Mouse (Mus musculus): ENCODE measurements at regions not wholly inside any gene's neighbourhood (a gene's known extent, or its start where the extent isn't known, plus 50 kb on each side); places are given as distances from the start of the nearest gene placed in this dataset.

GRCm38 (mm10) chr7:69844631-69845324, 521.8 kb downstream of the Nr2f2 start:
- DNase-seq (ENCODE audit: low spot score in 2 of 2), result no peak

GRCm38 (mm10) chr7:69837379-69837778, 529.2 kb downstream of the Nr2f2 start:
- no peak for DNase-seq (ENCODE audit: low spot score in 2 of 2)

GRCm38 (mm10) chr7:69827251-69827650, 539.3 kb downstream of the Nr2f2 start:
- no peak for DNase-seq (ENCODE audit: low spot score in 2 of 2)

- DNase-seq (ENCODE audit: low spot score in 2 of 2), result no peak
Measured at GRCm38 (mm10) chr7:69820570-69820969, 546.0 kb downstream of the Nr2f2 start.

- DNase-seq (ENCODE audit: low spot score in 2 of 2), result no peak
Measured at GRCm38 (mm10) chr7:69812301-69812700, 554.2 kb downstream of the Nr2f2 start.

GRCm38 (mm10) chr7:69810873-69811272, 555.7 kb downstream of the Nr2f2 start:
- DNase-seq (ENCODE audit: low spot score in 2 of 2), result no peak

GRCm38 (mm10) chr7:69807220-69807619, 559.3 kb downstream of the Nr2f2 start:
- no peak for DNase-seq (ENCODE audit: low spot score in 2 of 2)

GRCm38 (mm10) chr7:69770980-69771348, 595.6 kb downstream of the Nr2f2 start:
- DNase-seq (ENCODE audit: low spot score in 2 of 2), result no peak

GRCm38 (mm10) chr7:69770313-69770979, 596.1 kb downstream of the Nr2f2 start:
- DNase-seq (ENCODE audit: low spot score in 2 of 2), result no peak

GRCm38 (mm10) chr7:69766451-69766850, 600.1 kb downstream of the Nr2f2 start:
- no peak for DNase-seq (ENCODE audit: low spot score in 2 of 2)

- DNase-seq (ENCODE audit: low spot score in 2 of 2), result no peak
Measured at GRCm38 (mm10) chr7:69740495-69740894, 626.0 kb downstream of the Nr2f2 start.

GRCm38 (mm10) chr7:69738998-69739397, 627.5 kb downstream of the Nr2f2 start:
- no peak for DNase-seq (ENCODE audit: low spot score in 2 of 2)

GRCm38 (mm10) chr7:69715081-69715480, 651.5 kb downstream of the Nr2f2 start:
- no peak for DNase-seq (ENCODE audit: low spot score in 2 of 2)

- no peak for DNase-seq (ENCODE audit: low spot score in 2 of 2)
Measured at GRCm38 (mm10) chr7:69670211-69670610, 696.3 kb downstream of the Nr2f2 start.

GRCm38 (mm10) chr7:69655583-69655982, 711.0 kb downstream of the Nr2f2 start:
- no peak for DNase-seq (ENCODE audit: low spot score in 2 of 2)

- no peak for DNase-seq (ENCODE audit: low spot score in 2 of 2)
Measured at GRCm38 (mm10) chr7:69645449-69645848, 721.1 kb downstream of the Nr2f2 start.

GRCm38 (mm10) chr7:69641652-69642051, 724.9 kb downstream of the Nr2f2 start:
- DNase-seq (ENCODE audit: low spot score in 2 of 2), result no peak

- no peak for DNase-seq (ENCODE audit: low spot score in 2 of 2)
Measured at GRCm38 (mm10) chr7:69599866-69600265, 766.7 kb downstream of the Nr2f2 start.

- DNase-seq (ENCODE audit: low spot score in 2 of 2), result no peak
Measured at GRCm38 (mm10) chr7:69585716-69586115, 780.8 kb downstream of the Nr2f2 start.

- DNase-seq (ENCODE audit: low spot score in 2 of 2), result no peak
Measured at GRCm38 (mm10) chr7:69585131-69585530, 781.4 kb downstream of the Nr2f2 start.

- DNase-seq (ENCODE audit: low spot score in 2 of 2), result no peak
Measured at GRCm38 (mm10) chr7:69584516-69584915, 782.0 kb downstream of the Nr2f2 start.

- no peak for DNase-seq (ENCODE audit: low spot score in 2 of 2)
Measured at GRCm38 (mm10) chr7:69583901-69584300, 782.6 kb downstream of the Nr2f2 start.

- DNase-seq (ENCODE audit: low spot score in 2 of 2), result no peak
Measured at GRCm38 (mm10) chr7:69581668-69582067, 784.9 kb downstream of the Nr2f2 start.
